Mouse (Mus musculus) ES-E14 (cell line): ENCODE measurements at regions not wholly inside any gene's neighbourhood (a gene's known extent, or its start where the extent isn't known, plus 50 kb on each side); places are given as distances from the start of the nearest gene placed in this dataset.

ENCODE experiments used
- DNase-seq: peaks from one replicate; pipeline ENCODE4 v3.0.0-alpha.2; 2013; ENCODE audit warnings: low read depth, low spot score
- H3K27ac ChIP-seq: 2 replicates; pipeline ENCODE4 v1.5.1; 2012; ENCODE audit warnings: low read depth, mild to moderate bottlenecking, low read length, moderate library complexity, mixed read lengths; ENCODE audit not compliant: poor library complexity, insufficient read depth, severe bottlenecking
- H3K36me3 ChIP-seq: 2 replicates; pipeline ENCODE4 v1.6.1; 2012; ENCODE audit warnings: mild to moderate bottlenecking, low read length, moderate library complexity, mixed read lengths; ENCODE audit not compliant: control insufficient read depth, poor library complexity, insufficient read depth, severe bottlenecking
- H3K4me1 ChIP-seq, 2 experiments: fragments of 150-350 bp in 1 of 2; sonication (generic) in 1 of 2; 2 replicates each; pipeline ENCODE4 v1.6.1; 2012; ENCODE audit warnings: low read length in 2 of 2, mild to moderate bottlenecking in 1 of 2, mixed read lengths in 1 of 2; ENCODE audit not compliant: control insufficient read depth in 2 of 2, insufficient read depth in 2 of 2, poor library complexity in 1 of 2
- H3K4me3 ChIP-seq, 2 experiments: fragments of 150-350 bp in 1 of 2; sonication (generic) in 1 of 2; 2 replicates each; pipeline ENCODE4 v1.5.1; 2012; ENCODE audit warnings: low read length in 2 of 2, low read depth in 1 of 2, mild to moderate bottlenecking in 1 of 2, mixed read lengths in 1 of 2; ENCODE audit not compliant: insufficient read depth in 1 of 2, poor library complexity in 1 of 2, severe bottlenecking in 1 of 2
- H3K9ac ChIP-seq: 2 replicates; pipeline ENCODE4 v1.6.1; 2012; ENCODE audit warnings: low read depth, mild to moderate bottlenecking, low read length, mixed read lengths; ENCODE audit not compliant: poor library complexity, insufficient read depth, severe bottlenecking
- H3K9me3 ChIP-seq: fragments of 150-350 bp; sonication (generic); 2 replicates; pipeline ENCODE4 v1.6.1; 2012; ENCODE audit warnings: low read depth, mild to moderate bottlenecking, low read length; ENCODE audit not compliant: control insufficient read depth, insufficient read depth
- CHD2 ChIP-seq: IDR thresholded peaks from 2 replicates; pipeline ENCODE4 v1.6.1; 2014; ENCODE audit warnings: mild to moderate bottlenecking, low read depth, low read length, inconsistent platforms
- HCFC1 ChIP-seq: IDR thresholded peaks from 2 replicates; pipeline ENCODE4 v1.6.1; 2012; ENCODE audit warnings: low read length, inconsistent platforms, borderline replicate concordance; ENCODE audit not compliant: insufficient read depth
- MAFK ChIP-seq: IDR thresholded peaks from 2 replicates; pipeline ENCODE4 v1.6.1; 2014; ENCODE audit warnings: mild to moderate bottlenecking, low read depth, low read length, inconsistent platforms; ENCODE audit not compliant: insufficient read depth
- ZC3H11A ChIP-seq: IDR thresholded peaks from 2 replicates; pipeline ENCODE4 v1.6.1; 2012; ENCODE audit warnings: low read depth, mild to moderate bottlenecking, inconsistent platforms, low read length, borderline replicate concordance
- ZNF384 ChIP-seq: IDR thresholded peaks from 2 replicates; pipeline ENCODE4 v1.6.1; 2012; ENCODE audit warnings: low read depth, low read length, inconsistent platforms
- in situ Hi-C, 2 experiments: fragments of 600-800 bp; cut with MboI; formaldehyde crosslinking; loops; one replicate each; pipeline ENCODE4 v1.15.1; 2025; ENCODE audit warnings: low sequenced_read_pairs in 2 of 2, inconsistent platforms in 1 of 2; ENCODE audit not compliant: unreplicated experiment in 2 of 2

GRCm38 (mm10) chr7:117150355-117150754, 230.4 kb upstream of the Xylt1 start:
- Histone ChIP-seq H3K27ac (no peak overlapping the region), H3K9me3 (no peaks in the 10 kb centered on the region), H3K4me1 (no peaks in the 10 kb centered on the region), H3K4me3 (no peak overlapping the region), H3K9ac (no peak overlapping the region), H3K36me3 (no peaks in the 10 kb centered on the region)
- TF ChIP-seq HCFC1: no peak
- TF ChIP-seq MAFK: no peak
- no peak for TF ChIP-seq CHD2
- TF ChIP-seq ZC3H11A: no peak
- no peak for TF ChIP-seq ZNF384
- in situ Hi-C loops: no loop called here
- DNase-seq: no peak

- Histone ChIP-seq H3K36me3 (no peaks in the 10 kb centered on the region), H3K4me1 (no peaks in the 10 kb centered on the region), H3K9me3 (no peaks in the 10 kb centered on the region), H3K27ac (no peak overlapping the region), H3K4me3 (no peak overlapping the region), H3K9ac (no peak overlapping the region)
- TF ChIP-seq ZC3H11A (no peak), ZNF384 (no peak), MAFK (no peak), CHD2 (no peak), HCFC1 (no peak)
- in situ Hi-C loops: no loop called here
- DNase-seq: no peak
Measured at GRCm38 (mm10) chr7:117153826-117154550, 226.8 kb upstream of the Xylt1 start.

GRCm38 (mm10) chr7:117161193-117161908, 219.4 kb upstream of the Xylt1 start:
- no peak for DNase-seq
- Histone ChIP-seq H3K4me1 (no peaks in the 10 kb centered on the region), H3K9me3 (no peaks in the 10 kb centered on the region), H3K27ac (no peak overlapping the region), H3K36me3 (no peaks in the 10 kb centered on the region), H3K9ac (no peak overlapping the region), H3K4me3 (no peak overlapping the region)
- in situ Hi-C loops: no loop called here
- TF ChIP-seq ZNF384: no peak
- no peak for TF ChIP-seq CHD2
- no peak for TF ChIP-seq ZC3H11A
- TF ChIP-seq MAFK: no peak

- Histone ChIP-seq H3K27ac (no peak overlapping the region), H3K4me3 (no peak overlapping the region), H3K9ac (no peak overlapping the region), H3K4me1 (no peaks in the 10 kb centered on the region), H3K36me3 (no peaks in the 10 kb centered on the region), H3K9me3 (no peaks in the 10 kb centered on the region)
- no peak for DNase-seq
- in situ Hi-C loops: loop anchor here in 1 of 2 experiments (25.0 kb wide), 1 partner anchor 463 kb away; no protein-coding TSS in a partner anchor
- TF ChIP-seq ZNF384: no peak
- TF ChIP-seq ZC3H11A: no peak
- no peak for TF ChIP-seq HCFC1
- TF ChIP-seq MAFK: no peak
- TF ChIP-seq CHD2: no peak
Measured at GRCm38 (mm10) chr7:117174811-117175422, 205.9 kb upstream of the Xylt1 start.
